Mouse (Mus musculus) splenic B cell, adult 2 months (primary cell): ENCODE results near the gene Cd59a.
A peak's percentile ranks its signal among the peaks of the same experiment; 100 is the strongest.

ENCODE experiments used
- DNase-seq: peaks from one replicate; pipeline ENCODE4 v3.0.0-alpha.2; 2011; ENCODE audit warnings: low read depth, low spot score
- H3K27me3 ChIP-seq: 2 replicates; pipeline ENCODE4 v1.6.1; 2012; ENCODE audit warnings: mild to moderate bottlenecking, low read length, moderate library complexity, mixed read lengths; ENCODE audit not compliant: control insufficient read depth, poor library complexity, insufficient read depth, severe bottlenecking
- H3K36me3 ChIP-seq: 2 replicates; pipeline ENCODE4 v1.6.1; 2012; ENCODE audit warnings: mild to moderate bottlenecking, low read length, moderate library complexity, mixed read lengths; ENCODE audit not compliant: control insufficient read depth, poor library complexity, insufficient read depth, severe bottlenecking

Gene Cd59a

DNA sequence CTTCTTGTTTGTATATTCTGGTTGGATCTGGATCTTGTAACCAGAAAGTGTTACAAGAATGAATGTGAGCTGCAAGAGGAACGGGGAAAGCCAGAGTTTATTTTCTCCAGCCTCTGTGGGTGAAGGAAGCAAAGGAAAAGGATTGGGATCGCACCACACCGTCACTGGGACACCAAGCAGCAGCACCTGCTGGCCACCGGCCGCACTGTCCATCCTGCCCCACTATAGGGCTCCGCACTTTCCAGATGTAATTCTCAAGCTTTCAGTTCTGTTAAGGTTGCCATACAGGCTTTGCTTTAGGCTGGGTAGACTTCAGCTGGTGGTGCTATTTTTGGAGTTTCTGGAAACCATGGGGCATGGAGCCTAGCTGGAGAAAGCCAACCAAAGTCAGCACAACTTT lies 24.7 kb downstream of the Cd59a start:
- no peak for DNase-seq
- H3K36me3 ChIP-seq = no peaks in the 10 kb centered on the region
- no peaks in the 10 kb centered on the region for H3K27me3 ChIP-seq

DNA sequence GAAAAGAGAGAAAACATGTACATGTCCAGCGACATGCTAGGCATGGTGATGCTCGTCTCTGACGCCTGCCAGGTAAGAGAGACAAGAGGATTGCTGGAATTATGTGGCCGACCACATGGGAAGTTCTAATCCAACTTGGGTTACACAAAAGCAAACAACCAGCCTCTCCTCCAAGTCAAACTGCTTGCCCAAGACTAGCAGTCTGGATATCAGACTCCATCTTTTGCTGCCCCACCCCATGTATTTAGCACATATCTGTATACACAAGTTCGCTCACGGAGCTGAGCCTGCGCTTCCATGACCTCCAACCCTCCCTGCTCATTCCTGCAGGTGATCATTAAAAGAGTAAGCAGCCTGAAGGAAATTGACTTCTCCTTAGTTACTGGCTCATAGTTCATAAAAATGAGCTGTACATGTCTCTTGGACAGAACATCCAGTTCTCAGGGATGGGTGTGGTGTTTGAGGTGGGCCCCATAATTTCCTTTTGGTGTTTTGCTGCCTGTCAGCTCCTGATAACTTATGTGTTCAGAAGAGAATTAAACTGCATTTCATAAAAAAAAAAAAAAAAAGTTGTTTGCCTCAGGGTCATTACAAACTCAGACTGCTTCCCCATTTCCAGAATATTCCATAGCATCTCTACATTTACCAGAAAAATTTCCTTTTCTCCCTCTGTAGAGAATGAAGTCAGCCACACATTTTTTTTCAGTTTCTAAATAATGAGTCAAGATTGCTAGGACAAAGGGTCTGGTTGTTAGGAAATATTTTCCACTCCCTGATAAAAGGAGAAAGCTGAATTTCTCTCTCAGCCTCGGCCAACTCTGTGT lies 26.3 kb downstream of the Cd59a start:
- Histone ChIP-seq H3K27me3 (no peaks in the 10 kb centered on the region), H3K36me3 (no peaks in the 10 kb centered on the region)
- DNase-seq = no peak

DNA sequence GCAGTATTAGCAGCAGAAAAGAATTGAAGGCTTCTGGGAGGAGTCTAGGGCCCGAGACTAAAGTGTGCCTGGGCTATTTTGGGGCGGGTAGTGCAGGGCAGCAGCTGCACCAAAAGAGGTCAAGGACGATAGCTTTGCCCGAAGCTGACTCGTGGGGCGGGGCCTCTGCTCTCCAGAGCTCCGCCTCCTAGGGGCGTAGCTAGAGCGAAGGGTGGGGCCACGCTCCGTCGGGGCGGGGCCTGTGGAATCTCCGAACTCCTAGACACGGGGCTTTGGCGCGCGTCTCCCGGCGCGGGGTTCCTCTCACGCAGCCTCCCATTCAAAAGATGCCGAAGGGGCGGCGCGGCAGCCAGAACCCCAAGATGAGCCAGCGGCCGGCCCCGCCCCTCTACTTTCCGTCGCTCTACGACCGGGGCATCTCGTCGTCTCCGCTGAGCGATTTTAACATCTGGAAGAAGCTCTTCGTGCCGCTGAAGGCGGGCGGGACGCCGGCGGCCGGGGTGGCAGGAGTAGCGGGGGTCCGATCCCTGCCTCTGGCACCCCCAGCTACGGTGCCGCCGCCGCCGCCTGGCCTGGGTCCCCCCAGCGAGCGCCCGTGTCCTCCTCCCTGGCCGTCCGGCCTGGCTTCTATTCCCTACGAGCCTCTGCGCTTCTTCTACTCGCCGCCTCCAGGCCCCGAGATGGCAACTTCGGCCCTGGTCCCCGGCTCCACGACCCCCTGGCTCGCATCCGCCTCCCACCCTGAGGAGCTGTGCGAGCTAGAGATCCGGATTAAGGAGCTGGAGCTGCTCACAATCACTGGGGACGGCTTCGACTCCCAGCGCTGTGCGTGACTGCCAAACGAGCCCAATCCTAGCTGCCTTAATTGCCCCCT lies 27.1 kb downstream of the Cd59a start, which contains the start of gene A930018P22Rik:
Gene A930018P22Rik (plus strand): TSS at position 265 of the 874 bp plus-strand sequence.
- DNase-seq = peak; percentile 79
- Histone ChIP-seq H3K27me3 (no peaks in the 10 kb centered on the region), H3K36me3 (no peaks in the 10 kb centered on the region)

DNA sequence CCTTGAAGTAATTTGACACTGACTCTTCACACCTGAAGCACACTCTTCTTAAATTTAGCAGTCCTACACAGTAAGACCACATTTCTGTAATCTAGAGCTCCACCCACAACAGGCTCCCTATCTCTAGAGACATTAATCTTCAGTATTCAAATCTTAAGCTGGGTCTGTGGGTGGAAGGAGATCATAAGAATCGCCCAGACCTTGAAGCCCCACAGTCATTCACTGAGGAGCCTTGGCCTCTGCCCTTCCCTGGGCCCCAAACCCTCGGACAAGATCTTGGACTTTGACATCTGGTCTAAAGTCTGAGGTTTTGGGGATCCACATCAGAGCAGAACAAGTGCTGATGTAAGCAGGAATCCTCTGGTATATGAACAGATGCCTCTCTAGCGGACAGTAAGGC lies 27.9 kb downstream of the Cd59a start:
- Histone ChIP-seq H3K36me3 (no peaks in the 10 kb centered on the region), H3K27me3 (no peaks in the 10 kb centered on the region)
- DNase-seq = peak; percentile 8

DNA sequence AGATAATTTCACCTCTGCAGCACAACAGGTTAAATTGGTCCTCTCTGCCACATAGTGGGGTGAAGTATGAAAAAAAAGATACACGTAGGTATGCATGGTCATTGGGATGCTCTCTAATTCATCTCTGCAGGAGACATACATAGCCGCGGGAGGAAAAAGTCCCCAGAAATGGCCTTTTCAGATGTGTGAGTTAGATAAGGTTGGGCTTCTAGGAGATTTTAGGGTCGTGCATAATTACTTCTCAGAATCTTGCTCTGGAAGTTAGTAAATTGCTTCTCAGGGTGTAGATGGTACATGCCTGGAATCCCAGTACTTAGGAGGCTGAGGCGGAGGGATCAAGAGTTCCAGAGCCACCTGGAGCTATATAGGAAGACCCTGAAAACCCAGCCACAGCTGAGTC lies 28.5 kb downstream of the Cd59a start:
- Histone ChIP-seq H3K36me3 (no peaks in the 10 kb centered on the region), H3K27me3 (no peaks in the 10 kb centered on the region)
- no peak for DNase-seq

DNA sequence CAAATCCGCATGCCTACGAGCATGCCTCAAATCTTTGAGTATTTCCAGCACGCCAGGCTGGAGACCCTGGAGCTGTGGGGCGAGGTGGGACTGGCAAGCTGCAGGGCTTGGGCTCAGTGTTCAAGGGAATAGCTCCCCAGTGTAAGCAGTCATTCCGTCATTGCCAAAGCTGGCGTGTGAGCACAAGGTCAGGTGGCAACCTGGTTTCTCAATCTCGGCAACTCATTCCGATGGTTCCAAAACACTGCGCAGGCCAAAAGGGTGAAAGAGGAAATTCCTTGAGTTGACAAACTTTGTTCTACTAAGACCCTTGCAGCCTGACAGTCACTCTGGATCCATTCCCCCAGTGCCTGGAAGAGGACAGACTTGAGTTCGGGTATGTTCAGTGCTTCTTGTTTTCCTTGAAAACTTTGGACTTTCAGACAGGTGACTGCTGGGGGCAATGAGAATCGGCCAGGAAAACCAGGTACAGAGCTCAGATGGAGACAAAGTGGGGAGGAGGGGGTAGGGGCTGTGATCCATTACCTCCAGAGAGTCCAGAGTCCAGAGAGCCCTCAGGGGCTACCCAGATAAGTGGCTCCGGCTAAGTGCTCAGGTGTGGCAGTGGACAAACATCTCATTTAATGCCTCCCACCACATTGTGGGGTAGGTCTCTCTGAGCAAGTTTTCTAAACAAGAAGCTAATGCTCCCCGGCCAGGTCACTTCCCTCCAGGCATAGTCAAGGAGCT lies 33.4 kb downstream of the Cd59a start:
- no peaks in the 10 kb centered on the region for H3K36me3 ChIP-seq
- H3K27me3 ChIP-seq = no peaks in the 10 kb centered on the region
- no peak for DNase-seq

DNA sequence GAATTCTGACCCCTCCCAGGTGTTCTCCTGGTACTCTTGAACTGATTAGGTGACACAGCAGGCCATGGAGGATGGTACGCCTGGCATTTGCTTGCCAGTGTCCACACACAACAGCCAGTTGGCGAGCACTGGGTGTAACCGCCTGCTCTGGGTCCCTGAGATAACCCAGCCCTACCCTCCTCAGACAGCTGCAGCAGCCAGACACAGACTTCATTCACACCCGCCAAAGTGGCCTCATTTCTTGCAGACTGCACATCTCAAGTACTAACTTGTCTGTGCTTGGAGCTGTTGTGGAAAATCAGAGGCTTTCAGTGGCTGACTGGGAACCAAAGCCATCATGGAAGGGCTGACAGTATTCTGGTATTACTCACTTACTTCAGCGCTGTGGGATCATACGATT lies 34.6 kb downstream of the Cd59a start:
- no peak for DNase-seq
- Histone ChIP-seq H3K36me3 (no peaks in the 10 kb centered on the region), H3K27me3 (no peaks in the 10 kb centered on the region)

DNA sequence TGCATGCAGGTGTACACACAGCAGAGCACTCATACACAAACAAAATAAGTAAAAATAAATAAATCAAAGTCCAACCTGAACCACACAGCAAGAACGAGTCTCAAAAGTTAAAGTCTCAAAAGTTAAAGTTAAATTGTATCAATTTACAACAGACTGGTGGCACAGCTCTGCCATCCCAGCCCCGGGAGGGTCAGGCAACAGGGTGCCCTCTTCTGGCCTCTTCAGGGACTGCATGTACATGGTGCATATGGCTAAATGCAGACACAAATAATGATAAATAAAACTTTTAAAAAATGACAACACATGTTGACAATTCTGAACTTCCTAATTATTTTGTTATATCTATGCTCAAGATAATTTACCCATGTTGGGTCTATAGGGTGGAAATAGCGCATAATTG lies 35.4 kb downstream of the Cd59a start:
- peak; percentile 37 for DNase-seq
- no peaks in the 10 kb centered on the region for H3K27me3 ChIP-seq
- H3K36me3 ChIP-seq = no peaks in the 10 kb centered on the region

DNA sequence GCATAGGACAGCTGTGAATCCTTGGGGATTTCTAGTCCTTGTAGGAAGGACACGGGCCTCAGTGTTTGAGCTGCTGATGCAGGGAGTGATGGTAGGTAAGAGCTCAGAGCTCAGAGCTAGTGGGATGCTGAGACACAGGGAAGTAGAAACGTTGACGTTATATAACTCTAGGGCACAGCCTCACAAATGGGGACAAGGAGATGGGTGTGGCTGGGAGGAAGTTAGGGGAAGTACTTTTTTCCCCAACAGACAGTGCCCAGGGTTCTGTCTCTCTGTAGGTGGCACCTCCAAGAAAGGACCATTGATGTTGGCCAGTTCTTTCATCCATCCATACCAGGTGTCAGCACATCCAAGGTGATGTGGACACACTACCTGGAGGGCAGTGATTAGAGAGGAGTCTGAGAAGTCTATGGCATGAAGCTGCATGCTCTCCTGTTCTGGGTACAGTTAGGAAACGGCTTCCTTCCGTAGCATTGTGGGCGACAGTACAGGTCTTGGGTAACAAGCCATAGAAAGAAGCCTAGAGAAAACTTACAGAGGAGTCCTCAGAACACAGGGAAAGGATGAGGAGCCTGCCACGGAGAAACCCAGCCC lies 36.8 kb downstream of the Cd59a start:
- H3K27me3 ChIP-seq = no peaks in the 10 kb centered on the region
- no peak for DNase-seq

DNA sequence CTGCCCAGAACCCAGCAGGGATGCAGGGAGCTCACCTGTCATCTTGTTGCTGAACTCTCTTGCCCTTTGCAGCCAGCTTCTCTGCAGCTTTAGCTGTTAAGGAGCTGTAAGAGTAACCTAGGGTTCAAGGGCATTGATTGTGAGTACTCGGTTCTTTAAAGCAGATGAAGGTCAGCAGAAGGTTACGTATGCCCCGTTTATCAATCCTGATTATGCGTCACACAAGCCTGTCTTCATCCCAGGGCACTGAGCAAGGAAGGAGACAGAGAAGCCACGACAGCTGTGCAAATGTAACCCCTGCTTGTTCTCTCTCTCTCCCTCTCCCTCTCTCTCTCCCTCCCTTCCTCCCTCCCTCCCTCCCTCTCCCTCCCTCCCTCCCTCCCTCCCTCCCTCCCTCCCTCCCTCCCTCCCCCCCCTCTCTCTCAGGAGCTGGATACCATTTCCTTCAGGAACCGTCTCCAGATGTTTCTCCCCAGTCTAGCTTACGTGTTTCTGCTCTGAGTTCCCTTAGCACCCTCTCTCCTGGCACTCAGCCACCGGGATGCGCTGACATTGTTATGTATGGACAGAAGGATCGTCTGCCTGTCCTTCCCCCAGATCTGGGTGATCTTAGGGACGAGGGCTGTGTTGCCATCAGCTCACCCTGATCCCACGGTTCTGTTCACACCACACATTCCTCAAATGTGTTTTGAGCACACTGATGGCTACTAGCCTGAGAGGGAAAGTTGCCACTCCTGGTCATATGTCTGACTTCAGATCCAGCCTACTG lies 37.6 kb downstream of the Cd59a start:
- H3K27me3 ChIP-seq = no peaks in the 10 kb centered on the region
- no peaks in the 10 kb centered on the region for H3K36me3 ChIP-seq
- DNase-seq = no peak

More for the DNA sequence above, 36.8 kb downstream of the Cd59a start:
- H3K36me3 ChIP-seq = no peaks in the 10 kb centered on the region

DNA sequence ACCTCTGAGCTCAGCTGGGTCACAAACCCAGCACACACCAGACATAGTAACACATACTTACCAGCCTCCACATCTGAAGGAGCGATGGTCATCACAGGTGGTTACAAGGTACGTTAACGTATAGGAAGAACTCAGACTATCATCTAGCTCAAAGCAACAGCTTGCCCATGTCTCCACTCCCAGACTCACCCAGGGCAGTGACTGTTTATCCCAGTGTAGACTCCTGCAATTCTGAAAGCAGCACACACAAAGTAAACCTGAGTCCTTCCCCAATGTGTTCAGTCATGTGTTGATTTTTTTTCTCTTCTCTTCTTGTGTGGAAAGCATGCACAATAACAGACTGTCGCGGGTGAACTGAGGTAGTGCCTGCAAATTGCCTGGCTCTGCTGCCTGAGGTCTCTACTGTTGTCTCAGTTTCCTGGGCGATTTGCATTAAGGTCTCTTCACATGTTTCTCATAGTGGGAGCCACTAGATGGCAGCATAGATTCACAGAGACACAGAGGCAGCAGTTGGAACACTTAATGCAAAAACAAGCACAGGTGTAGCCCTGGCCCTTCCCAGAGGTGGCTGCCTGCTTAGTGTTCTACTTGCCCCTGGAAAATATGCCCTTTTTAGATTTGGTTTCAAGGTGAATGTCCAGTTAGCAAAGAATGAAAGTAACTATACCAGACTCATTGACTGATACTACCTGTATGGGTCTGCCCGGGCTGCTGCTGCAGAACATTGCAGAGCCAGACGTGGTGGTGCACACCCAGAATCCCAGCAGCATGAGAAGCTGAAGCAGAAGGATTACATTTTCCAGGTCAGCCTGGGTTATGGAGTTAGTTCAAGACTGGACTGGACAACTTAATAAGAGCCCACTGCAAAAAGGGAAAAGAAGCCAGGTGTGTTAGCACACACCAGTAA lies 38.8 kb downstream of the Cd59a start:
- DNase-seq = peak; percentile 79
- H3K36me3 ChIP-seq = no peaks in the 10 kb centered on the region
- H3K27me3 ChIP-seq = no peaks in the 10 kb centered on the region

DNA sequence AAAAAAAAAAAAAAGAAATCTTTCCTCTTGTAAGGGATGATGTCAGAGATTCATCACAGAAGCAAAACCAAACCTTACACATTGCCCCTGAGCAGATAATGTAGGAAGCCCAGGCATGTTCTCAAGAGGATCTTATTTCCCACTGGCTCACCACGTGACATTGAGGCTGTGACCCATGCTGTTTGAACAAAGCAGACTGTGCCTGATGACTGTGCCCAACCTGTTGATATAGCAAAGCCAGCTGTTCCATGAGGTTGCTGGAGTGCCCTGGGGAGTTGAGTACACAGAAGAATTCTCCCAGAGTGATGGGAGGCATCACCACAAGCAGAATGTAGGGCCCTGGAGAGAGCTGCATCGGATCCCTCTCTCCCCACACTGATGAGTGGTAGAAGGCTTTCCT lies 40.3 kb downstream of the Cd59a start:
- H3K27me3 ChIP-seq = no peaks in the 10 kb centered on the region
- DNase-seq = no peak
- no peaks in the 10 kb centered on the region for H3K36me3 ChIP-seq

DNA sequence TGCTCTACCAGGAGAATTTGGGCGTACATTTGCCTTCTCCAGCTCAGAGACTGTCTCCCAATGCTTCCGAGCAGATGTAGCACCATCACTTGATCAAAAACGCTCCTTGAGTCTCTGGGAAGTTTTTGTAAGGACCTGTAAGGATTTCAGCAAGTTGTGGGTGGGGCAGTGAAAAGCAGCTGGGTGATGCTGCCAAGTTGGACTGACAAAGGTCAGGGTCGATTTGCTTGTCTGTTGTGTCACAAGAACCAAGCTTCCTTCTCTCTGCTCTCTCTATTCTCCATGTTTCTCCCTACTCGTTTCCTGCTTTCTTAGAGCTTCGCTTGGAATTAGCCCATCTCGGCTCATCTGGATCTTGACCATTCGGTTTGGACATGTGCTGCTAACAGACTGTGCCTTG lies 46.5 kb downstream of the Cd59a start:
- no peaks in the 10 kb centered on the region for H3K36me3 ChIP-seq
- DNase-seq = no peak
- no peaks in the 10 kb centered on the region for H3K27me3 ChIP-seq
